Mouse (Mus musculus) heart, embryonic 16.5 days (tissue): ENCODE measurements around the gene Aoc1. TPM values are rescaled to one million over a fixed set of nuclear protein-coding genes. Genes with fewer than 3 reads are reported as not detected.

ENCODE experiments used
- ATAC-seq: fragments of 200-750 bp; cut with Nextera tagmentation; replicated peaks from 2 replicates; pipeline ENCODE4 v1.8.0; 2017; ENCODE audit warnings: moderate number of reproducible peaks; ENCODE audit not compliant: insufficient read depth, low FRiP score; ENCODE audit errors: extremely low read depth
- H3K27ac ChIP-seq: fragments of 300-500 bp; sonication (generic); 2 replicates; pipeline ENCODE4 v1.5.1; 2014; ENCODE audit warnings: mild to moderate bottlenecking, low read length, control low read depth, moderate library complexity
- H3K27me3 ChIP-seq: fragments of 300-500 bp; sonication (generic); 2 replicates; pipeline ENCODE4 v1.6.1; 2014; ENCODE audit warnings: low read length, mixed read lengths; ENCODE audit not compliant: control insufficient read depth, insufficient read depth
- H3K36me3 ChIP-seq: fragments of 300-500 bp; sonication (generic); 2 replicates; pipeline ENCODE4 v1.6.1; 2014; ENCODE audit not compliant: control insufficient read depth, insufficient read depth
- H3K4me1 ChIP-seq: fragments of 300-500 bp; sonication (generic); 2 replicates; pipeline ENCODE4 v1.6.1; 2014; ENCODE audit warnings: low read length, mixed read lengths; ENCODE audit not compliant: control insufficient read depth, insufficient read depth
- H3K4me2 ChIP-seq: fragments of 300-500 bp; sonication (generic); 2 replicates; pipeline ENCODE4 v1.6.1; 2014; ENCODE audit warnings: low read depth, mild to moderate bottlenecking, control low read depth, low read length
- H3K4me3 ChIP-seq: fragments of 300-500 bp; sonication (generic); 2 replicates; pipeline ENCODE4 v1.5.1; 2014; ENCODE audit warnings: mild to moderate bottlenecking, control low read depth, low read length
- H3K9ac ChIP-seq: fragments of 300-500 bp; sonication (generic); 2 replicates; pipeline ENCODE4 v1.6.1; 2014; ENCODE audit warnings: low read length, control low read depth
- H3K9me3 ChIP-seq: fragments of 300-500 bp; sonication (generic); replicated peaks from 2 replicates; pipeline ENCODE4 v1.6.1; 2016; ENCODE audit warnings: low read length; ENCODE audit not compliant: control insufficient read depth
- WGBS: fragments of 180-500 bp; shearing (Covaris S2); extraction: QIAGEN DNeasy Blood & Tissue Kit; methylation state at CpG from one replicate; pipeline ENCODE4 v1.1.7; 2014; 5-methylcytosine and 5-hydroxymethylcytosine counted together
- polyA plus RNA-seq: library from polyadenylated mRNA; unstranded; fragments of >200 nt; fragmentation: Nextera tagmentation; extraction: Ambion mirVana; gene quantifications from 2 replicates; pipeline ENCODE4 v1.2.1, GENCODE M21; 2015

Aoc1 gene
- polyA plus RNA-seq, result 0.84 TPM in 1 of 2 replicates, not detected in the other

DNA sequence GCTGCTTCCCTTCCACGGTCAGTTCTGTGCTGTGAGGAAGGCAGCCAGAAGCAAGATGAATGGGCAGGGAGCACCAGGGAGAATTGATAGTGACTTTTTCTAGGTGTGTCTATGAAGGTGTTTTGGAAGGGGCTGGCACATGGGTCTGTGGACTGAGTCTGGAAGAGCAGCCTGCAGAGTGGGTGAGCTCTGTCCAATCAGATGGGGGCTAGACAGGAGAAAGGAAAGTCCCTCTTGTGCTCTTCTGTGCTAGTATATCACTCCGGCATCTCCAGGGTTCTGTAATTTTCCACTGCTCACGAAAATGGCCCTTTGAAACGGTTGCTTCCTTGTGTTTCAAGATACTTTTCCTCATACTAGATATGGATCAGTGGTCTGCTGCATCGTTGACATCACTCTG lies at the start of gene Aoc1:
Aoc1 (plus strand) TSS at position 301 of the 400 bp plus-strand sequence.
- no peak within 1 kb of the TSS for H3K9ac ChIP-seq
- H3K27ac ChIP-seq, result no peak within 1 kb of the TSS
- no peaks in the 10 kb centered on the region for H3K9me3 ChIP-seq
- H3K4me1 ChIP-seq, result no peaks in the 10 kb centered on the region
- H3K36me3 ChIP-seq, result no peaks in the 10 kb centered on the region
- no peak within 1 kb of the TSS for H3K4me3 ChIP-seq
- no peak for ATAC-seq
- no peak within 1 kb of the TSS for H3K4me2 ChIP-seq
- 76% methylated on average over 5 of the region's 5 CpGs for WGBS
- no peaks in the 10 kb centered on the region for H3K27me3 ChIP-seq

DNA sequence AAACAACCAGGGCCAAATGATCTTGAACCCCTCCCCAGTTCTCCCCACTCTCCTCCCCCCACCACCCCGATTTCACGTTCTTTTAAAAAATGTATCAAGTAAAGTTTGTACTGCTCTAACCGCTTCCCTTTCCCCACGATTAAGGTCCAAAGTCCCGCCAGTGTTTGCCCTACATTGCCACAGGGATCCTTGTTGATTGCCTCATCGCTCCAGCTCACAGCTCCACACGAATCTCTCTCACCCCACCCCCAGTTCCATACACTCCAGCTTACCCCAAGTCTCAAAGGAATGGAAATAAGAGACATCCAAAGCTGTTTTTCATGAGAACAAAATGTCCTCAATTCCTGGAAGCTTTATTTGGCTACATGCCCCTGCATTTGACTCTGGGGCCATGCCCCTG lies 47.7 kb upstream of the Aoc1 start:
- WGBS, result 59% methylated on average over 7 of the region's 7 CpGs
- ATAC-seq, result no peak
- Histone ChIP-seq H3K27ac (no peak overlapping the region), H3K4me3 (no peak overlapping the region), H3K9me3 (no peaks in the 10 kb centered on the region), H3K36me3 (no peaks in the 10 kb centered on the region), H3K4me1 (peaks cover 7% of the 10 kb centered on the region), H3K9ac (no peak overlapping the region), H3K4me2 (no peak overlapping the region), H3K27me3 (no peaks in the 10 kb centered on the region)

DNA sequence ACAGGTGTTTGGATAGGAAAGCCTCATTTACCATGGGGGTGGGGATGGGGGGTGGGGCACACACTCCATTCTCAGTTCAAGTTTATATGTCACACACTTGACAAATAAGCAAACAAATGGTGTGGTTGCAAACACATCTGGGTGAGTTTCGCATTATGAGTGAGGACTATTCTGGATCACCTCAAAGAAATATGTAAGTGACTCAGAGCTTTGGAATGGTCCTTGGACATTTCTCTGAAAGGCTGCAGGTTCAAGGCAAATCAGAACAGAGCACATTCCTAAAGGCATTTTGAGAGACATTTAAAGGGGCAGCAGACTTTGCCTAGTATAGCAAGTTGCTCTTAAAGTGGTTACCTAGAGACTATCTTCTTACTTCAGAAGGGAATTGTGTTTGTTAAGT lies 43.7 kb upstream of the Aoc1 start:
- peaks cover 18% of the 10 kb centered on the region for H3K36me3 ChIP-seq
- WGBS, result 43% methylated on average over 1 of the region's 1 CpGs

DNA sequence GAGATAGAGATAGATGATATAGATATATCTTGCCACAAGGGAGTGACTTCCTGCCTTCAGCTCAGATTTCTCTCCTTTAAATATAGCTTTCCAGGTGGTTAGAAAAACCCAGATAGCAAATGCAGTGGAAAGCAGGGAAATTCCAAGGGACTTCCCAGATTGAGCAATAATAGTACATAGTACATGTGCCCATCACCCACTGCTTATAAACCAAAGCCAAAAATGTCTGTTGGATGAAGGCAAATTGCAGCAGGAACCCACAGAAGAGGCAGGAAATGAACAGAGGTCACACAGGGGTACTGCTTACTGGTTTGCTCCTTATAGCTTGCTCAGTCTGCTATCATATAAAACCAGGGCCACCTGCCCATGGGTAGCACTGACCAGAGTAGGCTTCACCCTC lies 43.0 kb upstream of the Aoc1 start:
- H3K9me3 ChIP-seq, result no peaks in the 10 kb centered on the region
- no peak overlapping the region for H3K4me3 ChIP-seq
- H3K27me3 ChIP-seq, result no peaks in the 10 kb centered on the region
- ATAC-seq, result no peak
- no peak overlapping the region for H3K4me2 ChIP-seq
- no peak overlapping the region for H3K27ac ChIP-seq
- peaks cover 7% of the 10 kb centered on the region for H3K4me1 ChIP-seq
- no peak overlapping the region for H3K9ac ChIP-seq
- peaks cover 24% of the 10 kb centered on the region for H3K36me3 ChIP-seq

More for the DNA sequence above, 43.7 kb upstream of the Aoc1 start:
- H3K4me3 ChIP-seq, result no peak overlapping the region
- ATAC-seq, result no peak
- no peak overlapping the region for H3K9ac ChIP-seq
- no peak overlapping the region for H3K27ac ChIP-seq
- H3K4me2 ChIP-seq, result no peak overlapping the region
- H3K27me3 ChIP-seq, result no peaks in the 10 kb centered on the region
- no peaks in the 10 kb centered on the region for H3K9me3 ChIP-seq
- H3K4me1 ChIP-seq, result peaks cover 7% of the 10 kb centered on the region

DNA sequence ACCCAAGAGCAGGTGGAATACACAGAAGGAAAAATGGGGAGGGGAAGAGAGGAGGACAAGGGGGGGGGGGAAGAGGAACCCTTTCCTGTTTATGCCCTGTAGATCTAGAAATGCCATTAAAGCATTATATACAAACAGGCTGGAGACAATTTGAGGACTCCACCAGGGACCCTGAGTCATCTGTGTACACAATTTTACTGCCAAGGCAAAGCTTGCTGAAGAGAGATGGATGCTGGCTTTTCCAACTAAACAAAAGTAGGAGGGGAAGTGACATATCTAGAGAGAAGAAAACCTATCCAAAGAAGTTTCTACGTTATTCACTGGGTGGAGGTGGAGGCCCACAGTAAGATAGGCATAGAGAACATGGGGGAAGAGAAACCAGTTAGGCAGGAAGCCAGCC lies 42.5 kb upstream of the Aoc1 start:
- 0 out of 2 replicates have a peak overlapping the region, but pooled peaks have one; percentile 3 for H3K27ac ChIP-seq
- 27% methylated on average over 1 of the region's 1 CpGs for WGBS

DNA sequence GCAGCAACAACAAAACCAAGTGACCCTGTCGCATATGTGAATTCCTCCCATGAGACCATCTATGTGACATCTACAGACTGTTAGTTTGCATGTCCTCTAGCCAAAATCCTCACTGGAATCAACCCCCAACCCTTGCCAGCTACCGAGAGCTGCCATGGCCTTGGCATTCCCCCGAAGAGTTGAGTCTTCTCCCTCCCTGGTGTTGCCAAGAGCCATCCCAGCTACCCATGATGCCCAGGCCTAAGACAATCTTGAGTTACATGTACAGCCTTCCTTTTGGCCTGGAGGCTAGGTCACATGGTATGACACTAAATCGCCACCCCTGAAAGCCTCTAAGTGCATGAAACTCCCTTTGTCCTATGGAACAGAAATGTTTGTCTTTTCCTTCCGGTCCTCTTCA lies 41.6 kb upstream of the Aoc1 start:
- H3K9ac ChIP-seq, result no peak overlapping the region
- peaks cover 32% of the 10 kb centered on the region for H3K36me3 ChIP-seq
- ATAC-seq, result no peak
- 85% methylated on average over 5 of the region's 5 CpGs for WGBS
- H3K9me3 ChIP-seq, result no peaks in the 10 kb centered on the region
- H3K4me3 ChIP-seq, result no peak overlapping the region
- H3K27ac ChIP-seq, result no peak overlapping the region
- H3K4me2 ChIP-seq, result no peak overlapping the region
- H3K27me3 ChIP-seq, result no peaks in the 10 kb centered on the region
- H3K4me1 ChIP-seq, result peaks cover 7% of the 10 kb centered on the region

More for the DNA sequence above, 42.5 kb upstream of the Aoc1 start:
- H3K27me3 ChIP-seq, result no peaks in the 10 kb centered on the region
- H3K4me3 ChIP-seq, result no peak overlapping the region
- peaks cover 29% of the 10 kb centered on the region for H3K36me3 ChIP-seq
- no peak for ATAC-seq
- H3K9me3 ChIP-seq, result no peaks in the 10 kb centered on the region
- no peak overlapping the region for H3K9ac ChIP-seq
- no peak overlapping the region for H3K4me2 ChIP-seq
- peaks cover 7% of the 10 kb centered on the region for H3K4me1 ChIP-seq

DNA sequence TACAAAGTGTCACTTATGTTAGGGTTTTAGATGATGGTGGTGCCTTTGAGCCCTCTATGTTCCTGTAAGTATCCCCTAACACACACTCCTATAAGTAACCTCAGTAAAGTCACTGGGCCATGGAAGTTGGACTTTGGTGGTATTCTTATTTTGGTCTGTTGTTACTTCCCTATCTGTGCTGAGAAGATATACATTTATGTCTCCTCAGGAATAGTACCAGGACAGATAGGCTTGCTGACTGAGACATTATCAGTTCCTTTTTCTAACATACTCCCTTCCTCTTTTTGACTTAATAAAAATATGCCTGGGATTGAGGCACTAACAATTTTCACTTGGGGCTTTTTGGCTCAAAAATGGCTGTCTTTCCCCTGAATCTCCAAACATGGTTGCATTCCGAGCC lies 40.3 kb upstream of the Aoc1 start:
- no peak overlapping the region for H3K4me3 ChIP-seq
- peaks cover 32% of the 10 kb centered on the region for H3K36me3 ChIP-seq
- no peak overlapping the region for H3K4me2 ChIP-seq
- peaks cover 7% of the 10 kb centered on the region for H3K4me1 ChIP-seq
- ATAC-seq, result no peak
- no peak overlapping the region for H3K9ac ChIP-seq
- H3K9me3 ChIP-seq, result no peaks in the 10 kb centered on the region
- 93% methylated on average over 1 of the region's 1 CpGs for WGBS
- no peak overlapping the region for H3K27ac ChIP-seq
- no peaks in the 10 kb centered on the region for H3K27me3 ChIP-seq

DNA sequence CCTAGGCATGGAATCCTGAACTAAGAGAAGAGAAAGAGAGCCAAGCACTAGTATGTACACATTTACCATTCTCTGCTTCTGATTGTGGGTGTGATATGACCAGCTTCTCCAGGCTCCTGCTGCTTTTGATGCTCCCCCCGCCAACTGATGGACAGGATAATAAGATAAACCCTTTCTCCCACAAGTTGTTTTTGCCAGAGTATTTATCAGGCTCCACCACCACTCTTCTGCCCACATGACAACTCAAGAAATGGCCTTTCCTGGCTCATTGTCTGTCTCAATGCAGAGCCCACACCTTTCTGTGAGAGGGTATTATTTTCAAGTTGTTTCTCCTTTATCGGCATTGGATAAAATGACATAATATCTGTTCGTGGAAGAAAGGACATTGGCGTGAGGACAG lies 39.2 kb upstream of the Aoc1 start:
- Histone ChIP-seq H3K4me2 (no peak overlapping the region), H3K36me3 (peaks cover 32% of the 10 kb centered on the region), H3K4me3 (no peak overlapping the region), H3K27me3 (no peaks in the 10 kb centered on the region), H3K4me1 (peaks cover 7% of the 10 kb centered on the region), H3K9ac (no peak overlapping the region), H3K9me3 (no peaks in the 10 kb centered on the region), H3K27ac (no peak overlapping the region)
- WGBS, result 88% methylated on average over 4 of the region's 4 CpGs
- no peak for ATAC-seq

DNA sequence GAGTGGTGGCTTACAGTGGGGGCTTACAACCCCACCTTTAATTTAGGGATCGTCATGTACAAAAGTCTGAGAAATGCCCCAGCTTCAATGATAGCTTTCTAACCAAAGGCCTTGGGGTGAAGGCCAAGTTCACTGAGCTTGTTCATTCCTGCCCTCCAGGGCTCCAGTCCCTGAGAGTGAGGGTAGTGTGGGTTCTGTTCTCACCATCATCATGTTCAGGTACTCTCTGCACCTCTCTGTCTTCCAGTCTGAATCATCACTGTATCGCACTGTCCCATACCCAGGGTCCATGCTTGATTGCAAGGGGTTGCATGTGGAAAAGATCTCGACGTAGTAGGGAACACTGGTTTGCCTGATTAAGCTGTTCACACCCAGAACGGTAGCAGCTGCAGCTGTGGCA lies 37.5 kb upstream of the Aoc1 start:
- Histone ChIP-seq H3K36me3 (peaks cover 32% of the 10 kb centered on the region), H3K4me2 (no peak overlapping the region), H3K4me3 (no peak overlapping the region), H3K4me1 (peaks cover 13% of the 10 kb centered on the region), H3K27ac (no peak overlapping the region), H3K9ac (no peak overlapping the region), H3K9me3 (no peaks in the 10 kb centered on the region), H3K27me3 (no peaks in the 10 kb centered on the region)
- 82% methylated on average over 5 of the region's 5 CpGs for WGBS
- ATAC-seq, result no peak

DNA sequence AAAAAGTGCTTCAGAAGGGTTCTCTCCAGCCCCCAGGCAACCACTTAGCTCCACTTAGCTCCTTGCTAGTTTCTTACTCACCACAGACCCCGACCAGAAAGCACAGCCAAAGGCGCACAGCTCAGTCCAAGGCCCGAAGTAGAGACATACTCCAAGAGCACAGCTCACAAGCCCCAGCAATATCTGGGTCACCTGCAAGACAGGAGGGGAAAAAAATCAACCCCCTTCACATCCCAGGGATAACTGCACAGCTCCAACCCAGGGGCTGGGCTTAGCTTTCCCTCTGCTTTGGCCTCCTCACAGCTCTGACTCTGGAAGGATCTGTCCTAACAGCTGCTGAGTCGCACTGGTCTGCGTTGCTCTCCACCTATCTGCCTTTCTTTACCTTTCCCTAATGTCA lies 36.5 kb upstream of the Aoc1 start:
- no peaks in the 10 kb centered on the region for H3K27me3 ChIP-seq
- 79% methylated on average over 5 of the region's 5 CpGs for whole genome bisulfite sequencing
- H3K4me2 ChIP-seq, result no peak overlapping the region
- H3K9ac ChIP-seq, result no peak overlapping the region
- peaks cover 32% of the 10 kb centered on the region for H3K36me3 ChIP-seq
- no peak overlapping the region for H3K4me3 ChIP-seq
- ATAC-seq, result no peak
- peaks cover 14% of the 10 kb centered on the region for H3K4me1 ChIP-seq
- H3K9me3 ChIP-seq, result no peaks in the 10 kb centered on the region
- H3K27ac ChIP-seq, result no peak overlapping the region
